Mouse (Mus musculus) CH12.LX (cell line): ENCODE measurements around the gene Tbck. TPM values are rescaled to one million over a fixed set of nuclear protein-coding genes. Genes with fewer than 3 reads are reported as not detected.

Experiments used
- DNase-seq: peaks from one replicate; pipeline ENCODE4 v3.0.0-alpha.2; 2013; ENCODE audit errors: extremely low read depth
- H3K27ac ChIP-seq: 2 replicates; pipeline ENCODE4 v1.5.1; 2012; ENCODE audit warnings: low read depth, mild to moderate bottlenecking, control low read depth, moderate library complexity; ENCODE audit not compliant: insufficient read depth
- H3K27me3 ChIP-seq: replicated peaks from 2 replicates; pipeline ENCODE3; 2012; ENCODE audit warnings: inconsistent platforms
- H3K36me3 ChIP-seq, 2 experiments: replicated peaks in 1 of 2; 2 replicates each; pipeline versions ENCODE3 to v1.6.1; 2012; ENCODE audit warnings: inconsistent platforms in 1 of 2, low read length in 1 of 2, mild to moderate bottlenecking in 1 of 2, mixed read lengths in 1 of 2, moderate library complexity in 1 of 2; ENCODE audit not compliant: control insufficient read depth in 1 of 2, insufficient read depth in 1 of 2
- H3K4me1 ChIP-seq, 2 experiments: 2 replicates each; pipeline ENCODE4 v1.6.1; 2012; ENCODE audit warnings: inconsistent platforms in 1 of 2, moderate library complexity in 1 of 2; ENCODE audit not compliant: insufficient read depth in 2 of 2, control insufficient read depth in 1 of 2
- H3K4me2 ChIP-seq: 2 replicates; pipeline ENCODE4 v1.6.1; 2012; ENCODE audit warnings: low read depth, mild to moderate bottlenecking, control low read depth; ENCODE audit not compliant: poor library complexity, insufficient read depth, severe bottlenecking
- H3K4me3 ChIP-seq, 3 experiments: fragments of 150-350 bp in 1 of 3; sonication (generic) in 1 of 3; replicated peaks in 1 of 3; 2 replicates each; pipeline versions ENCODE3 to v1.5.1; 2011 to 2012; ENCODE audit warnings: low read depth in 2 of 3, low read length in 2 of 3, mild to moderate bottlenecking in 2 of 3, moderate library complexity in 2 of 3, control low read depth in 1 of 3, improper control_type of control experiment in 1 of 3, inconsistent platforms in 1 of 3, mixed read lengths in 1 of 3; ENCODE audit not compliant: poor library complexity in 1 of 3
- H3K79me2 ChIP-seq: replicated peaks from 2 replicates; pipeline ENCODE4 v1.6.1; 2012; ENCODE audit warnings: mild to moderate bottlenecking, moderate library complexity; ENCODE audit not compliant: control insufficient read depth, poor library complexity, insufficient read depth, severe bottlenecking; ENCODE audit errors: extremely low read depth
- H3K9ac ChIP-seq: 2 replicates; pipeline ENCODE4 v1.6.1; 2012; ENCODE audit warnings: low read depth, mild to moderate bottlenecking, control low read depth, moderate library complexity; ENCODE audit not compliant: insufficient read depth
- H3K9me3 ChIP-seq: replicated peaks from 2 replicates; pipeline ENCODE3; 2012; ENCODE audit warnings: low read length, inconsistent platforms, mixed read lengths
- BHLHE40 ChIP-seq: IDR thresholded peaks from 2 replicates; pipeline ENCODE4 v1.6.1; 2011; ENCODE audit warnings: mild to moderate bottlenecking, low read depth, low read length, improper control_type of control experiment
- CHD1 ChIP-seq: IDR thresholded peaks from 2 replicates; pipeline ENCODE4 v1.6.1; 2012; ENCODE audit warnings: low read depth, low read length, improper control_type of control experiment, inconsistent platforms
- CTCF ChIP-seq, 2 experiments: IDR thresholded peaks in 1 of 2; conservative IDR thresholded peaks in 1 of 2; 2 replicates each; pipeline ENCODE4 v1.5.1; 2011 to 2012; ENCODE audit warnings: low read depth in 2 of 2, low read length in 2 of 2, improper control_type of control experiment in 1 of 2, inconsistent platforms in 1 of 2, mild to moderate bottlenecking in 1 of 2, moderate library complexity in 1 of 2
- GABPA ChIP-seq: IDR thresholded peaks from 2 replicates; pipeline ENCODE4 v1.6.1; 2012; ENCODE audit warnings: low read depth, low read length, improper control_type of control experiment, inconsistent platforms; ENCODE audit not compliant: insufficient replicate concordance
- JUN ChIP-seq: IDR thresholded peaks from 2 replicates; pipeline ENCODE4 v1.6.1; 2011; ENCODE audit warnings: low read depth, mild to moderate bottlenecking, low read length, improper control_type of control experiment, moderate library complexity; ENCODE audit not compliant: insufficient read depth
- JUND ChIP-seq: conservative IDR thresholded peaks from 2 replicates; pipeline ENCODE4 v1.6.1; 2011; ENCODE audit warnings: low read depth, low read length, improper control_type of control experiment
- MAFK ChIP-seq: IDR thresholded peaks from 2 replicates; pipeline ENCODE4 v1.6.1; 2011; ENCODE audit warnings: low read length, improper control_type of control experiment; ENCODE audit not compliant: insufficient replicate concordance
- MAX ChIP-seq: IDR thresholded peaks from 2 replicates; pipeline ENCODE4 v1.6.1; 2011; ENCODE audit warnings: low read length, improper control_type of control experiment
- MEF2A ChIP-seq: IDR thresholded peaks from 2 replicates; pipeline ENCODE4 v1.6.1; 2014; ENCODE audit warnings: low read depth, mild to moderate bottlenecking, inconsistent platforms, low read length, improper control_type of control experiment, borderline replicate concordance
- TBP ChIP-seq: conservative IDR thresholded peaks from 2 replicates; pipeline ENCODE4 v1.6.1; 2011; ENCODE audit warnings: low read depth, low read length, improper control_type of control experiment
- TCF12 ChIP-seq: IDR thresholded peaks from 2 replicates; pipeline ENCODE4 v1.6.1; 2014; ENCODE audit warnings: low read depth, mild to moderate bottlenecking, inconsistent platforms, low read length, improper control_type of control experiment
- UBTF ChIP-seq: IDR thresholded peaks from 2 replicates; pipeline ENCODE4 v1.6.1; 2012; ENCODE audit warnings: low read depth, mild to moderate bottlenecking, inconsistent platforms, low read length, improper control_type of control experiment, moderate library complexity
- USF2 ChIP-seq: conservative IDR thresholded peaks from 2 replicates; pipeline ENCODE4 v1.6.1; 2011; ENCODE audit warnings: low read depth, low read length, improper control_type of control experiment
- ZKSCAN1 ChIP-seq: IDR thresholded peaks from 2 replicates; pipeline ENCODE4 v1.6.1; 2012; ENCODE audit warnings: low read depth, inconsistent platforms, low read length, improper control_type of control experiment, borderline replicate concordance
- ZNF384 ChIP-seq: IDR thresholded peaks from 2 replicates; pipeline ENCODE4 v1.6.1; 2012; ENCODE audit warnings: low read depth, low read length, improper control_type of control experiment, inconsistent platforms
- dilution Hi-C: fragments of 300-500 bp; cut with MboI; formaldehyde crosslinking; loops from 2 replicates; pipeline ENCODE4 v1.14.3; 2020; ENCODE audit warnings: low sequenced_read_pairs; ENCODE audit not compliant: extremely low pct_unique_long_range_greater_than_20kb, extremely low pct_ligation_motif_present
- in situ Hi-C: fragments of 300-500 bp; cut with MboI; formaldehyde crosslinking; loops from 3 replicates; pipeline ENCODE4 v1.14.3; 2019; ENCODE audit warnings: low sequenced_read_pairs, low pct_ligation_motif_present, low pct_unique_long_range_greater_than_20kb, mixed read lengths
- polyA plus RNA-seq: library from polyadenylated mRNA; unstranded; fragments of >175 nt; gene quantifications from 2 replicates; pipeline ENCODE4 v1.2.1, GENCODE M21; 2012; ENCODE audit warnings: low read depth; ENCODE audit not compliant: insufficient read length
- total RNA-seq, 2 experiments: library from RNA; depleted of rRNA; stranded (reverse); fragments of 300-350 nt in 1 of 2; fragments of >200 nt in 1 of 2; gene quantifications; 2 replicates each; pipeline ENCODE4 v1.2.3; 2012 to 2014

Gene Tbck
- total and polyA plus RNA-seq, 3 experiments: 9.2 to 18.7 (median 14.5) TPM

- peaks cover 10 to 49% of the 10 kb centered on the region in 2 experiments for H3K4me1 ChIP-seq
- H3K79me2 ChIP-seq: no peaks in the 10 kb centered on the region
- H3K9ac ChIP-seq: no peak overlapping the region
- no peak for TF ChIP-seq CTCF (conservative IDR thresholded peaks at IDR 0.05 in 1 of 2, IDR thresholded peaks at IDR 0.05 in 1 of 2; ENCODE audit: low read depth in 2 of 2, low read length in 2 of 2)
- TF ChIP-seq GABPA: no peak
- TF ChIP-seq ZNF384: no peak
- TF ChIP-seq TCF12: no peak
- no peak for TF ChIP-seq JUN
- no peak for TF ChIP-seq UBTF
- no peak for TF ChIP-seq JUND
- no peak for TF ChIP-seq MAX
- no peak for TF ChIP-seq BHLHE40
- no peak overlapping the region for H3K4me3 ChIP-seq
- no peak for DNase-seq
- H3K36me3 ChIP-seq: peaks cover 14 to 54% of the 10 kb centered on the region in 2 experiments
- H3K27me3 ChIP-seq: no peaks in the 10 kb centered on the region
- in situ Hi-C loops: no loop called here
- H3K4me2 ChIP-seq: no peak overlapping the region
- H3K27ac ChIP-seq: no peak overlapping the region
- dilution Hi-C loops: no loop called here
- no peaks in the 10 kb centered on the region for H3K9me3 ChIP-seq
These were observed 151.3 kb downstream of the Tbck start for GRCm38 (mm10) chr3:132835118-132835794.

- Histone ChIP-seq H3K4me1 (peaks cover 10 to 49% of the 10 kb centered on the region in 2 experiments), H3K36me3 (peaks cover 14 to 50% of the 10 kb centered on the region in 2 experiments), H3K9ac (no peak overlapping the region), H3K9me3 (no peaks in the 10 kb centered on the region), H3K27ac (no peak overlapping the region), H3K79me2 (no peaks in the 10 kb centered on the region), H3K4me3 (no peak overlapping the region), H3K4me2 (no peak overlapping the region), H3K27me3 (no peaks in the 10 kb centered on the region)
- in situ Hi-C loops (no loop called here), dilution Hi-C loops (no loop called here)
- DNase-seq: no peak
- TF ChIP-seq USF2 (no peak), MEF2A (no peak), CTCF (conservative IDR thresholded peaks at IDR 0.05 in 1 of 2, IDR thresholded peaks at IDR 0.05 in 1 of 2; ENCODE audit: low read depth in 2 of 2, low read length in 2 of 2) (no peak), TBP (no peak), MAFK (no peak), ZKSCAN1 (no peak), CHD1 (no peak), JUN (no peak)
These were observed 153.2 kb downstream of the Tbck start for GRCm38 (mm10) chr3:132837134-132837533.
